Mouse (Mus musculus) midbrain, embryonic 12.5 days (tissue): ENCODE measurements around the gene Wrap73. TPM values are rescaled to one million over a fixed set of nuclear protein-coding genes. Genes with fewer than 3 reads are reported as not detected.
A peak's percentile ranks its signal among the peaks of the same experiment; 100 is the strongest.

Experiments
- ATAC-seq: fragments of 200-750 bp; cut with Nextera tagmentation; 2 replicates; pipeline ENCODE4 v1.8.0; 2017; ENCODE audit warnings: low read depth, moderate TSS enrichment, moderate library complexity; ENCODE audit not compliant: low FRiP score
- H3K27ac ChIP-seq: fragments of 300-500 bp; sonication (generic); replicated peaks from 2 replicates; pipeline ENCODE4 v1.5.1; 2016; ENCODE audit warnings: mild to moderate bottlenecking
- H3K27me3 ChIP-seq: fragments of 300-500 bp; sonication (generic); 2 replicates; pipeline ENCODE4 v1.6.1; 2016; ENCODE audit warnings: mild to moderate bottlenecking
- H3K36me3 ChIP-seq: fragments of 300-500 bp; sonication (generic); 2 replicates; pipeline ENCODE4 v1.6.1; 2016
- H3K4me1 ChIP-seq: fragments of 300-500 bp; sonication (generic); 2 replicates; pipeline ENCODE4 v1.6.1; 2016
- H3K4me2 ChIP-seq: fragments of 300-500 bp; sonication (generic); replicated peaks from 2 replicates; pipeline ENCODE4 v1.6.1; 2016; ENCODE audit warnings: mild to moderate bottlenecking, moderate library complexity
- H3K4me3 ChIP-seq: fragments of 300-500 bp; sonication (generic); 2 replicates; pipeline ENCODE4 v1.5.1; 2016; ENCODE audit warnings: mild to moderate bottlenecking
- H3K9ac ChIP-seq: fragments of 300-500 bp; sonication (generic); replicated peaks from 2 replicates; pipeline ENCODE4 v1.6.1; 2016; ENCODE audit warnings: mild to moderate bottlenecking, moderate library complexity
- H3K9me3 ChIP-seq: fragments of 300-500 bp; sonication (generic); 2 replicates; pipeline ENCODE4 v1.6.1; 2016; ENCODE audit warnings: mild to moderate bottlenecking
- WGBS: fragments of 180-500 bp; shearing (Covaris S2); methylation state at CpG from one replicate; pipeline ENCODE4 v1.1.7; 2016; 5-methylcytosine and 5-hydroxymethylcytosine counted together
- polyA plus RNA-seq: library from polyadenylated mRNA; unstranded; fragments of >200 nt; fragmentation: Nextera tagmentation; extraction: Ambion mirVana; gene quantifications from 2 replicates; pipeline ENCODE4 v1.2.1, GENCODE M21; 2016

Wrap73 gene
- polyA plus RNA-seq, 1 experiment from 2014 or later, result 52.5 TPM

- peak overlapping the region; percentile 50 for H3K4me3 ChIP-seq
- H3K36me3 ChIP-seq, result no peaks in the 10 kb centered on the region
- H3K27me3 ChIP-seq, result peaks cover 64% of the 10 kb centered on the region
- H3K27ac ChIP-seq, result no peak overlapping the region
- 1% methylated on average over 39 of the region's 46 CpGs for WGBS
- peak overlapping the region; percentile 52 for H3K9ac ChIP-seq
- H3K4me1 ChIP-seq, result peaks cover 39% of the 10 kb centered on the region
- peak overlapping the region; percentile 83 for H3K4me2 ChIP-seq
- no peaks in the 10 kb centered on the region for H3K9me3 ChIP-seq
- ATAC-seq, result no peak
Measured at GRCm38 (mm10) chr4:154140213-154141008, 1.8 kb upstream of the Wrap73 start.

DNA sequence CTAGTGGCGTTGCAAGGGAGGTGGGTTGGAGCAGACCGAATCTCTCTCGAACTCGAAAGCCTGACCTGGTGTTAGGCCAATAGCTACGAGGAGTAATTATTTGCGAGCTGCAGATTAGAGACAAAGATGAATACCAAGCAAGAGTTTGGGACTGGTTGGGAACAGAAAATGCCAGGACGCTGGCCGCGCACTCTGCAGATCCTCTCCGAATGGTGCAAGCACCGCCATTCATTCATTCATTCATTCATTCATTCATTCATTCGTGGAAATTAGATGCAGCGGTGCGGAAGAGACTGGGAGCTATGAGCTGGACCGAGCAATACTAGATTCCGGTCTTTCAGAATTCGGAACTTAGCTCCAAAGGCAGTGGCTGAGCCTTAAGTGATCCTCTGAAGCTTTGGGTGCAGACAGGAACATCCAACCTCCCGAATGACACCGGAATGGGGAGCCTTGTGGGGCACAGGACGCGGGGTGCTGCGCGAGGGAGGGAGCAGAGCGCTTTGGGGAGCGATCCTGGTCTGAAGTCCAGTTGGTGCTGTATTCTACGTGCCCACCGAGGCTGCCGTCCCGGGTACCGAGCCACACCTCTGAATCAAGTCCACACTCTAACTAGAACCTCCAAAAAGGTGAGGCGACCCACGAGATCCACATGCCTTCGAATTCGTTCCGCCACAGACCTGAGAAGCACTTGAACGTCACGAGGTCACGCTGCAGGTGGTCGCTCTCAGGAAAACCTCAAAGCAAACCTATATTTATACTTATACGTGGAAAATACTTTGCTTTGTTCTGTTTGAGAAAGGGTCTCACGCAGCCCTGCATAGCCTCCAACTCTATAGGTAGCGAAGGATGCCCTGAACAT is 934 bp upstream of the Wrap73 start:
- H3K4me2 ChIP-seq, result peak overlapping the region; percentile 92
- no peak for ATAC-seq
- peaks cover 39% of the 10 kb centered on the region for H3K4me1 ChIP-seq
- H3K9ac ChIP-seq, result no peak overlapping the region
- H3K9me3 ChIP-seq, result no peaks in the 10 kb centered on the region
- 2% methylated on average over 42 of the region's 42 CpGs for WGBS
- peaks cover 3% of the 10 kb centered on the region for H3K36me3 ChIP-seq
- peak overlapping the region; percentile 50 for H3K4me3 ChIP-seq
- H3K27ac ChIP-seq, result no peak overlapping the region
- H3K27me3 ChIP-seq, result peaks cover 56% of the 10 kb centered on the region

DNA sequence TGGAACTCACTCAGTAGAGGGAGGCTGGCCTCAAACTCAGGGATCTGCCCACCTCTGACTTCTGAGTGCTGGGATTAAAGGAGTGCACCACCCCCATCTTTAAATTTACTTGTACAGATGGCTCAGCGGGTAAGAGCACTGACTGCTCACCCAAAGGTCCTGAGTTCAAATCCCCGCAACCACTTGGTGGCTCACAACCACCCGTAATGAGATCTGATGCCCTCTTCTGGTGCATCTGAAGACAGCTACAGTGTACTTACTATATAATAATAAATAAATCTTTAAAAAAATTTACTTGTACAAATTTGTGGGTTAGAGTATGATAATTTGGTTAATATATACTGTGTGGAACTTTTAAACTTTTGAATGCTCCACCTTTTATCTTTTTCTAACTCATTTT is 2.5 kb downstream of the Wrap73 start:
- WGBS, result 85% methylated on average over 3 of the region's 3 CpGs
- ATAC-seq, result no peak
- Histone ChIP-seq H3K4me3 (no peak overlapping the region), H3K4me1 (peaks cover 33% of the 10 kb centered on the region), H3K36me3 (peaks cover 33% of the 10 kb centered on the region), H3K27me3 (peaks cover 21% of the 10 kb centered on the region), H3K4me2 (no peak overlapping the region), H3K9ac (no peak overlapping the region), H3K27ac (no peak overlapping the region), H3K9me3 (no peaks in the 10 kb centered on the region)

DNA sequence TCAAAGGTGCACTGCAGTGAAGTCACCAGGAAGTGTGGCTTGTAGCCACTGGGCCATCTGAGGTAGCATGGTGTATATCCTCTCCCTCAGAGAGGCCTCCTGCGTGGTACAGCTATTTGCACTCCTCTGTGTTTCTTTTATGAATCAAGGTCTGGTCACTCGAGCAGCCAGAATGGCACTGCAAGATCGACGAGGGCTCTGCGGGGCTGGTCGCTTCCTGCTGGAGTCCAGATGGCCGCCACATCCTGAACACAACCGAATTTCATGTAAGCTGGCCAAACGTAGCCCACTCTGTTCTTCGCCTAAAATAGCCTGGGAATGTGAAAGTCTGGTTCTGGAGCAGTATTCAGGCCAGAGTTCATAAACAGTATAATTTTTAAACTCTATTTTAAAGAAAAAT is 4.2 kb downstream of the Wrap73 start:
- 85% methylated on average over 10 of the region's 10 CpGs for WGBS
- Histone ChIP-seq H3K4me2 (no peak overlapping the region), H3K27ac (no peak overlapping the region)

DNA sequence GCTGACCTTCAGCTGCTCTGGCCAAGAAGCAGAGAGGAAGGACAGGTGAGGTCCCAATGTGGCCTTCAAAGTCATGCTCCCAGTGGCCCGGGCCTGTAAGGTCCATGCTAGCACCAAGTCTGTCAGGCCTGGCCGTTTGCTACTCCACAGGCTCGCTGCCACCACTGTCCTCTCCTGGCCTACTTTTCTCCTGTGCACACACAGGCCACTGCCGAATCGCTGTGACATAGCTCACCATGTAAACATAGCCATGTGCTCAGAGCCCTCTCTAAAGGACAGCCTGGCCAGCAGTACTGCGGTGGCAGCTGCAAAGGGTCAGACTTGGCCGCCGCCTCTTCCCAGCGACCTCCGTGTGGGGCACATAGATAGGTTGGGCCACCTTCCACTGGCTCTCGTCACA is 11.9 kb downstream of the Wrap73 start:
- H3K36me3 ChIP-seq, result peaks cover 94% of the 10 kb centered on the region
- H3K9me3 ChIP-seq, result no peaks in the 10 kb centered on the region
- no peaks in the 10 kb centered on the region for H3K27me3 ChIP-seq
- 67% methylated on average over 11 of the region's 11 CpGs for WGBS
- H3K4me2 ChIP-seq, result no peak overlapping the region
- H3K4me1 ChIP-seq, result peaks cover 8% of the 10 kb centered on the region; the same call in 1 of the 2 replicates
- H3K4me3 ChIP-seq, result no peak overlapping the region
- no peak overlapping the region for H3K9ac ChIP-seq
- H3K27ac ChIP-seq, result no peak overlapping the region
- no peak for ATAC-seq

More for the DNA sequence above, 4.2 kb downstream of the Wrap73 start:
- Histone ChIP-seq H3K27me3 (peaks cover 5% of the 10 kb centered on the region), H3K36me3 (peaks cover 49% of the 10 kb centered on the region), H3K4me1 (peaks cover 18% of the 10 kb centered on the region), H3K9ac (no peak overlapping the region), H3K9me3 (no peaks in the 10 kb centered on the region), H3K4me3 (no peak overlapping the region)
- no peak for ATAC-seq

- Histone ChIP-seq H3K4me2 (no peak overlapping the region), H3K9ac (no peak overlapping the region), H3K4me1 (peaks cover 19% of the 10 kb centered on the region), H3K9me3 (no peaks in the 10 kb centered on the region), H3K4me3 (no peak overlapping the region), H3K27ac (no peak overlapping the region), H3K27me3 (no peaks in the 10 kb centered on the region), H3K36me3 (peaks cover 75% of the 10 kb centered on the region)
- no peak for ATAC-seq
- WGBS, result 88% methylated on average over 7 of the region's 7 CpGs
Measured at GRCm38 (mm10) chr4:154156050-154156449, 13.9 kb downstream of the Wrap73 start.

DNA sequence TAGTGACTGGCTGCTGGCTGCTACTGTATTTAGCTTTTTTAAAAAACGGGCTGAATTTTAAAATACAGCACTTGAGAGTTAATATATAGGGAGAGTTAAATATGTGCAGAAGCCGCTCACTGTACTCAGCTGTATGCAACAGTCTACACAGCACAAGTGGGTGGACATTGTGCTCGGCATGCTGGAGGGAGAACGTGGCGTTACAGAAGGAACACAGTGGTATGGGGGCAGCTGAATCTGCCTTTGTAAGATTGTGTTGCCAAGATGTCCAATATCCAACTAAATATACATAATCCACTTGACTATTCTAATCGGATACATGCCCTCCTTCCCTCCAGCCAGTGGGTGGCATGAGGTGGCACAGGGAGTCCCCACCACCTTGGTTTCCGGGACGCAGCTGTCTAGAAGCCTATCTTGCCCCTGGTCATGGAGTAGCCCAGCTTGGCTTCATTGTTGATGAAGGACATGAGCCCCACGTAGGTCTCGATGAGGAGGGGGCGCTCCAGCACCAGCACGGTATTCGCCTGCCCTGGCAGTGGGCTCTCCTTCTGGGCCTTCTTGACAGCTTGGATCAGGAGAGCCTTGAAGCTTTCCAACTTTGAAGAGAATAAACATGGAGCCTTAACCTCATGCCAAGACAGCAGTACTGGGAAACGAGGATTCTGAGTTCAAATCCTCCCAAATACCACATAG is 15.9 kb downstream of the Wrap73 start:
- H3K27ac ChIP-seq, result no peak overlapping the region
- no peak overlapping the region for H3K9ac ChIP-seq
- no peak for ATAC-seq
- no peak overlapping the region for H3K4me3 ChIP-seq
- no peaks in the 10 kb centered on the region for H3K9me3 ChIP-seq
- H3K4me2 ChIP-seq, result no peak overlapping the region
- peaks cover 24% of the 10 kb centered on the region for H3K4me1 ChIP-seq
- peaks cover 54% of the 10 kb centered on the region for H3K36me3 ChIP-seq
- 92% methylated on average over 14 of the region's 14 CpGs for WGBS
- H3K27me3 ChIP-seq, result no peaks in the 10 kb centered on the region

GRCm38 (mm10) chr4:154159002-154159401 is 16.8 kb downstream of the Wrap73 start:
- 0 out of 2 replicates have a peak overlapping the region, but pooled peaks have one; percentile 95 for H3K4me3 ChIP-seq
- no peak overlapping the region for H3K27ac ChIP-seq
- peak; percentile 20; the same call in 1 of the 2 replicates for ATAC-seq
- H3K9ac ChIP-seq, result no peak overlapping the region
- H3K36me3 ChIP-seq, result peaks cover 48% of the 10 kb centered on the region
- peaks cover 24% of the 10 kb centered on the region for H3K4me1 ChIP-seq
- peak overlapping the region; percentile 92 for H3K4me2 ChIP-seq
- no peaks in the 10 kb centered on the region for H3K27me3 ChIP-seq
- H3K9me3 ChIP-seq, result no peaks in the 10 kb centered on the region
- 16% methylated on average over 6 of the region's 6 CpGs for WGBS

DNA sequence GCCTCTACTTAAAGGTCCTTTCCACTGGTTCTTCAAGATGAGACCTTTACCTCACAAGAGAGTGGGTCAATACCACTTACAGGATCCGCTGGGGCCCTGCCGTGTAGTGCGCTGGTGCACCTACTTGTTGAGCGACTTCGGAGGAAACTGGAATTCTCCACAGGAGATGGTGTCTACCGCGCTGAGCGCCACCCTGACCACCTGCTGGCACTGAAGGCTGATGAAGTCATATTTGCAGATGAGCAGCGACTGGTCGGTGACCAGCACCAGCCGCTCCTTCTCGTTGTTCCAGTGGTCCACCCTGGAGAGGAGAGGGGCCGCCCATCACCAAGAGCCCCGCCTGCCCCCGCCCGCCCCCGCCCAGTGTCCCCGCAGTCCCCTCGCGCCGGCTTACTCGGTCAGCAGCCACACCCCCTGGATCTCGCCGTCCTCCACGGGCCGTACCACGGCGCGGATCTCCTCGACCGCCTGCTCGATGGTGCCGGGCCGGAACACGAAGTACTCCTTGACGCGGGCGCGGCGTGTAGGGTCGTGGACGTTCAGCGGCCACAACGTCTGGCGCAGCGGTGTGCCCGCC is 17.9 kb downstream of the Wrap73 start:
- Histone ChIP-seq H3K36me3 (peaks cover 38% of the 10 kb centered on the region), H3K4me1 (peaks cover 22% of the 10 kb centered on the region), H3K4me3 (peak overlapping the region; percentile 95), H3K4me2 (peak overlapping the region; percentile 92), H3K27ac (peak overlapping the region; percentile 66; the same call in 1 of the 2 replicates), H3K27me3 (no peaks in the 10 kb centered on the region), H3K9me3 (no peaks in the 10 kb centered on the region), H3K9ac (peak overlapping the region; percentile 86)
- 3% methylated on average over 45 of the region's 47 CpGs for WGBS
- ATAC-seq, result peak; percentile 68; the same call in 1 of the 2 replicates

DNA sequence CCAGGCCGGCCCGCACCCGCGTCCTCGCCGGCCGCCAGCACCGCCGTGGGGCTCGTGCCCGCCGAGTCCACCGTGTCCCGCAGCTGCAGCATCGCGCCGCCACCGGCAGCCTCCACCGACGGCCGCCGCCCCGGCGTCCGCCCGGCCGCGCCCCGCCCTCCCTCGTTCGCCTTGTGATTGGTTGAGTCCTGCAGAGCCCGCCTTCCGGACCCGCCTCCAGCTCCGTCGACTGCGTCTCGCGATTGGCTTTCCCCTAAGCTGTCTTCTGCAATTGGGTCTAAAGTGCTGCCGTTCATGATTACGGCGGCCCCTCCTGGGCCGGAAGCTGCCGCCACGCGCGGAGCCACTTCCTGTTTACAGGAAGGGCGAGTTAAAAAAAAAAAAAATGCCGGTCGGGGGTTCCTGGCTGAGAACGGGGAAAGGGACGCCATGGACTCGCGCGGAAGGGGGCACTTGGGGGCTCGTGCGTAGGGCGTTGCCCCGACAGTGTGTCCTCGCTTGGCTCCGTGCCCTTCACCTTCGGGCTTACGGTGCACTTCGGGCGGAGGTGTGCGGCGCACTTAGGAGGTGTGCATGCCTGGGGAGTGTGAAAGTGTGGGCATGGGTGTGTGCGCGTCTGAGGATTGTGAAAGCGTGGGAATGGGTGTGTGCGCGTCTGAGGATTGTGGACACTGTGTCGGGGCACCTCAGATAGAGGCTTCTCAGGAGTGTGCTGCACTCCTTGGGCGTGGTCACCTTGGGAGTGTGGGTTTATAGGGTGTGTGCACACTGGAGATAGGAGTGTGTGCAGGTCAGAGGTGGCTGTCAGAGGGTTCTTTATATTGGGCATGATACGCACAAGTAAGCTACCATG is 18.6 kb downstream of the Wrap73 start, which contains the start of gene Tprgl:
Tprgl (minus strand) TSS at position 129 of the 853 bp plus-strand sequence.
- Histone ChIP-seq H3K4me2 (peak within 1 kb of the TSS; percentile 97), H3K27me3 (no peaks in the 10 kb centered on the region), H3K9ac (peak within 1 kb of the TSS; percentile 86), H3K4me3 (peak within 1 kb of the TSS; percentile 95), H3K9me3 (no peaks in the 10 kb centered on the region), H3K27ac (peak within 1 kb of the TSS; percentile 66; the same call in 1 of the 2 replicates), H3K36me3 (peaks cover 31% of the 10 kb centered on the region), H3K4me1 (peaks cover 21% of the 10 kb centered on the region)
- peak; percentile 97 for ATAC-seq
- WGBS, result under 1% methylated on average over 68 of the region's 75 CpGs
